Mouse (Mus musculus) right cerebral cortex, adult 18-20 months (tissue): ENCODE data around the gene Slc23a2.

Source experiments
- DNase-seq: peaks from one replicate; pipeline ENCODE4 v3.0.0; 2022; ENCODE audit warnings: mixed read lengths

The Slc23a2 gene

DNA sequence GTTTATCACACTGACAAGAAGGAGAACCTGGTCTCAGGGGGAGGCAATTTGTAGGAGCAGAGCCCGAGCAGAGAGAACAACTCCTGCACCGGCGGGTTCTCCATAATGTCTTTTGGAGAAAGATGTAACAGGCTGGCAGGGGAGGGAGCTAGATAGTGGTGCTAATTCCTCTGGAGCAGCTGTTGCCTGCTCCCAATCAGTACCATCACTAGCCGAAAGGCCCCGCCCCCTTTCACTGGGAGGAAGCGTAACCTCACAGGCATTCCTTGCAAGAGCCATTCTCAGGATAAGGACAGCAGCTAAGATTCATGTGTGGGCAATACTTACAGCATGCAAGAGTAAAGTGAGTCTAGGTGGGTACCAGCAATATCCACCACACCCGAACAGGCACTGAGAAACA, 127.3 kb downstream of the Slc23a2 start:
- no peak for DNase-seq

DNA sequence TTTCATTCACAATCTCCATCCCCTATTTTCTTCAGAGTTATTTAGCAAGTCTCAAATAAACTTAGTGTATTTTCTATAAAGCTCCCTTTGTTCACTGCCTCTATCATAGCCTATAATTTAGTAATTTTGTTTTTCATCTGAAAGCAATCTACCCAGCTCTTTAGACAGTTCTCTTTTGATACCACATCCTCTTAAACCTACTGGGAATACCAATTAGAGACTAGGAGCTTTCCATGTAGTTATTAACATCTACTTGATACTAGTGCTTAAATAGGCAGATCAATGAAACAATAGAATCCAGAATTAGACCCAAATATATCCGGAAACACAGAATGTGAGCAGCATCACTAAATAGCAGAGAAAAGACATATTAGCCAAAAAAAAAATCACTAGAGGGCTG, 128.9 kb downstream of the Slc23a2 start:
- DNase-seq, result no peak

DNA sequence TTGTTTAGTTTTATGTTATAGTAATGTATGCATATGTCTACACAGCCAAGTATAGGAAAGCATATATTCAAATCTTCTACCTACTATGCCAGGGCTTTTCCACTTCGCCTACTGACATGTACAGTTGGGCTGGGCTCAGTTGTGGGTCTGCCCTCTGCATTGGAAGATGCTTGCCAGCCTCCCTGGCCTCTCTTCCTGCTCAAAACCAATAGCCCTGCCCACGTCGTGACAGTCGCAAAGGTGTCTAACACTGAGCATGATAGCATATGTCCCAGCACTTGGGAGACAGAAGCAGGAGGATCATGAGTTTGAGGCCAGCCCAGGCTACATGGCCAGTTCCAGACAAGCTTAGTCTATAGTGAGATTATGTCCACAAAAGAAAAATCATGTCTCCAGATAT, 131.8 kb downstream of the Slc23a2 start:
- no peak for DNase-seq

DNA sequence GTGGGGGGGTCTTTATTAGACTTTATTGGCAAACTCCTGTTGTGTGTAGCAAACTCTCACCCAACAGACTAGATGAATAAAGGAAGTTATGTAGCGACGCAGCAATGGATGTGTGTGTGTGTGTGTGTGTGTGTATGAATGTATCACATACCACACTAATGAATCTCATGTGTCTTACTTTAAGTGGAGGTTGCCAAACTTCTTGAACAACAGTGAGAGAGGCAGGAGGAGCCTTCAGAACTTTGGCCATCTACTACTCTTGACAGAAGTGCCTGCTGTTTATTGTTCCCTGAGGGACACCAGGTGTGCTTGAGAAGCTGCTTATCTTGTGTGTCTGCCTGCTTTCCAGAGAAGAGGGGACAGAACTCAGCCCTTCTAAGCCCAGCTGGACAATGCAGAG, 134.1 kb downstream of the Slc23a2 start:
- DNase-seq, result no peak

DNA sequence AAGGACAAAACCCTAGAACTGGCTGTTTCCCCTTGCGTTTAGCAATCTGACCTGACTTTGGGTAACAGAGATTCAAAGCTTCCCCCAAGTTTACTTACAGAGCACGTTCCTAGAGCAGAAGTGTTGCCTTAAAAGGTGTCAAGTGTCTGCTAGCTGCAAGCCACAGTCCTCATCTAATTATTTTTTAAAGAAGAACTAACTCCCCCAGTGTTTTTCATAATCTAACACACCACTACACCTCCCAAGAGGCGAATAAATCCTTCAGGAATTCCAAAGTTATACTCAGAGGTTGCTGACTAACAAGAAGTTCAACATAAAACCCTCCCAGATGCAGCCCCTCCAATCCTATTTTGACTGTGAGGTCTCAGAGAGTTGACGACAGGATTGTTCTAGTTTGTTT, 136.7 kb downstream of the Slc23a2 start:
- no peak for DNase-seq

DNA sequence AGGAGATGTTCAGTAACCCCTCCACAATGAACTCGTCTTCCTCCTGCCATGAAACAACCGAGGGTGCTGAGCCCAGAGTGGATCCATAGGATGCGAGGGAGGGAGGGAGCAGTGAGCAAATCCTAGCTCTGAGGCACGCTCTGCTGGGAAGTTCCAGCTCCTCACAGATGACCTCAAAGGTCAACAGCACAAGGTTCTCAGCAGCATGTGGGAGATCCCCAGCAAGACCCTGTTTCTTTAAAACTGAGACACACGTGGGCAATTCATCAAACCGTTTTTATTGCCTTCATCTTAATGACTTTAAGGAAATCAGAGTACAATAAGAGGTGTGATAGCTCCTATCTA, 137.5 kb downstream of the Slc23a2 start:
- DNase-seq, result no peak

DNA sequence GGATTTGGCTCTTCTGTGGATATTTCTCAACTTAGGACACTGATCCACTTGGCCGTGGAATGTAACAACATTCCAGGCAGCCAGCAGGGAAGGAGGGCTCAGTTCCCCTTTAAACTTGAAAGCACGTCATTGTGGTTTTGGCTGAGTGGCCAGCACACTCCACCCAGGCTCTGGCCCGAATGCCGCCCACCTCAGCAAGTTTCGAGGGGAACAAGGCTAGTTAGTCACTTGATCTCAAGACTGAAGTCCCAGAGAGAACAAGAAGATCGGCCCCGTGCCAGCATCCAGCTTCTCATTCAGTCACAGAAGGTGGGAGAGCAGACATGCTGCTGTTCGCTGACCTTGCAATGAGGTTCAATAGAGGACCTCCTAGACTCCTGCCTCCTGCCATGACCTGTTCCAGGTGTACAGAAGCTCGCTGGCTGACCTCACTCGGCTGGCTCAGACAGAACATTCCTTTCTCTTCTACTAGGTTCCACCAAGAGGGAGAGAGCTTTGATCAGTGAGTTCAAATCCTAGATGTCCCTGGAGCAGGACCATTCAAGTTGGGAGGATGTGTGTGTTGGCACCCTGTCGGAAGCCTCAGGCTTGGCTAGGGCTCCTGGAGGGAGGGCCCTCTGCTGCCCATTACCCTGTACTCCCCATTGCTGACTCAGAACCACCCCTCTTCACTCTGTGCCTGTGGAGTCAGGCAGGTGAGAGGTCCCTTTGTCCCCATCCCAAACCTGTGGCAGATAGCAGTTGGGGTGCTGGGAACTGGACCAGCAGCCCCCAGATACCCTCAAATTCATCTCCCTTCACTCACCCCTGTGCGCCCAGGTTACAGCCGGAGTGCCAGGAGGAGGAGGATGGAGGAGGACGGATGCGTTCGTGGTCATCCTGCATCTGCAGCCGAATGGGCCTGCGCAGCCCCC, 138.1 kb downstream of the Slc23a2 start:
- DNase-seq, result peak; percentile 45

DNA sequence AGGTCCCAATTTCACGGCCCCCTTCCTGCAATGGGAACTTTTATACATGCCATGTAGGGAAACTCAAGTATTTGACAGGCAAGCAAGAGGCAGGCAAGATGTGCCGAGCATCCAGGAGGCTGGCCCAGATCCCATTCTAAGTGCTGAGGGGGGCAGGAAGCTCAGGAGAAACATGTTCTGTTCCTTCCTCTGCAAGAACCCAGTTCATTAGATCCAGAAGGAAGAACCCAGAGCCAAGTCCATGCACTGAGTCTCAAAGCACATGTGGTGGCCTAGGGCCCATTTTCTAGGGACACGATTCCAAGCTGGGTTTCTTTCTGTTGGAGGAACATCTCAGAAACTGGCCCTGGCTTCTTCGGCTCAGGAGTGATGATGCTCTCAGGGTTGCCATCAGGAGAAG, 139.5 kb downstream of the Slc23a2 start:
- DNase-seq, result no peak

DNA sequence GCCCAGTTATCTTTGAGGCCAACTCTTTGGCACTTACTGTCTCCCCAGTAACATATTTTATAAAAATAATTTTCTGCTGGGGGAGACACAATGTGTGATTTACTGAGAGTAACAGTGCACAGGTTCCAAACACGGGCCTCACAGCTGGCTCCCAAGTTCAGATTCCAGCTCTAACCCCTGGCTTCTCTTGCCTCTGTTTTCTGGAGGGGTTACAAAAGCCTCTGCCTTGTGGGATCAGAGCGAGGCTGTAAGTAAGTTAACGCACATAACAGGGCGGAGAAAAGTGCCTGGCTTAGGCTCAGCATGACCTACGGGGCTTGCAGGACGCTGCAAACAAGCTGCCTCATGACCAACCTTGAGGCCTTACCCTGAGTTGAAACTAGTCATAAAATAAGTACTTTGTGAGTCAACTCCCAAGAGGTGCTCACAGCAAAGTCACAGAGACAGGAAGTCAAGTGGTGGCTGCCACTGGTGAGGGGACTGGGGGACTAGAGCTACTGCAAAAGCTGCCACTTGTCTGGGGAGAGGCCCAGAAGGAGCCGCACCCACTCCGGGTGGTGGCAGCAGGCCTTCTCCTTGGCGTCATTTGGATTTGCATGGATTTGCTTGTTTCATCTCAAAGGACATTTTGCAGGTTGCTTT, 140.3 kb downstream of the Slc23a2 start:
- DNase-seq, result no peak

DNA sequence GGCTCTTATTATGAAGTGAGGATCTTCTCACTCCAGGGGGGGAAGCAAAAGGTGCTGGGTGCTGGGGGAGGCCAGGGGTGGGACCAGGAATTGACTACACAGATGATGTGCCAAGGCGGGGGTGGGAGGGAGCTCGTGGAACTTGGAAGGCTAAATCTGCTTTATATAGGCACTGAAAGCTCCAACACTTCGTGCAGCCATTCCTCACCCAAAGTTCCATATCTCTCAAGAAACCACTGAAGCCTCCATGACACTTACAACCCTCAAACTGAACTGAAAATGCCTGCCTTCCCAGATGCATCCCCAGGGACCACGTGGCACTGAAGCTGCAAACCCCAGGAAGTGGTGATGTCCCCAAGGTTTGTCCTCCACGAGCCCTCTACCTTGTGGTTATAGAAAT, 141.0 kb downstream of the Slc23a2 start:
- no peak for DNase-seq
